Mouse (Mus musculus) limb, embryonic 10.5 days (tissue): Measurements from ENCODE around the gene Dock2. TPM values are rescaled to one million over a fixed set of nuclear protein-coding genes. Genes with fewer than 3 reads are reported as not detected.
A peak's percentile ranks its signal among the peaks of the same experiment; 100 is the strongest.

ENCODE experiments used
- DNase-seq: peaks from one replicate; pipeline ENCODE4 v3.0.0-alpha.2; 2017; ENCODE audit warnings: low spot score
- H3K27ac ChIP-seq: fragments of 300-500 bp; sonication (generic); 2 replicates; pipeline ENCODE4 v1.5.1; 2016; ENCODE audit warnings: mild to moderate bottlenecking
- H3K27me3 ChIP-seq: fragments of 300-500 bp; sonication (generic); 2 replicates; pipeline ENCODE4 v1.6.1; 2016; ENCODE audit warnings: low read depth, mild to moderate bottlenecking; ENCODE audit not compliant: poor library complexity, severe bottlenecking
- H3K36me3 ChIP-seq: fragments of 300-500 bp; sonication (generic); 2 replicates; pipeline ENCODE4 v1.6.1; 2016; ENCODE audit warnings: mild to moderate bottlenecking, moderate library complexity
- H3K4me1 ChIP-seq: fragments of 300-500 bp; sonication (generic); 2 replicates; pipeline ENCODE4 v1.6.1; 2016
- H3K4me3 ChIP-seq: fragments of 300-500 bp; sonication (generic); 2 replicates; pipeline ENCODE4 v1.5.1; 2016; ENCODE audit warnings: mild to moderate bottlenecking, moderate library complexity
- H3K9me3 ChIP-seq: fragments of 300-500 bp; sonication (generic); replicated peaks from 2 replicates; pipeline ENCODE4 v1.6.1; 2016; ENCODE audit warnings: mild to moderate bottlenecking
- WGBS: fragments of 180-500 bp; shearing (Covaris S2); methylation state at CpG from one replicate; pipeline ENCODE4 v1.1.7; 2016; 5-methylcytosine and 5-hydroxymethylcytosine counted together
- polyA plus RNA-seq: library from polyadenylated mRNA; unstranded; fragments of >200 nt; fragmentation: Nextera tagmentation; extraction: Ambion mirVana; gene quantifications from 2 replicates; pipeline ENCODE4 v1.2.1, GENCODE M21; 2016

The Dock2 gene
- polyA plus RNA-seq, 1 experiment from 2014 or later, result 0.60 TPM

DNA sequence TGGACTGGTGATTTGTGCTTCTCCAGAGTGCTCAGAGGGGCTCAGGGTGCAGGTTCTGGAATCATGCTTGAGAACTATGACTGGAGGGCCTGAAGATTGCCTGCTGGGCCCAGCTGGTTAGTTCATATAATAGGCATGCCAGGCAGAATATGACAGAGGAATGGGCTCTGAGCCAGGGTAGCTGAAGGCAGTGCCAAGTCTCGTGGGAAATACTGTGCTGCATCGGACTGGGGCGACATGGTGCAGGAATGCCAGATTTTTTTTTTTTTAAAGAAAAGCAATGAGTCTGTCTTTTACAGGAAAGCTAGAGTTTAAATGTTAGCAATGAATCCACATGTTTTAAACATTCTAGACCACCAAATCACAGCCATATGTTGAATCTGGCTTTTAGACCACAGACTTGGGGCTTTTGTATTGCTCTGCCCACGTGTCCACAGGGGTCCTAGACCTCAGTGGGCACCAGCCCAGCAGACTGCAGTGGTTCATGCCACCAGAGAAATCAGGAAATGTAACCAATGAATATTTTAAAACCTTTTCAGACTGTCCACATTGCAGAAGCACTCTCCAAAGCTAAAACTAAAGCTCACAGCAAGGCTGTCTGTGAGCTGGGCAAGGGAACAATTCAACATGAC lies 435.3 kb downstream of the Dock2 start:
- DNase-seq, result no peak
- 88% methylated on average over 4 of the region's 4 CpGs for WGBS

GRCm38 (mm10) chr11:34344310-34344709 lies 439.4 kb downstream of the Dock2 start:
- 74% methylated on average over 5 of the region's 5 CpGs for WGBS
- Histone ChIP-seq H3K36me3 (no peaks in the 10 kb centered on the region), H3K27me3 (no peaks in the 10 kb centered on the region), H3K9me3 (no peaks in the 10 kb centered on the region), H3K4me3 (no peak overlapping the region), H3K27ac (no peak overlapping the region), H3K4me1 (peaks cover 10% of the 10 kb centered on the region)
- DNase-seq, result no peak

More for the DNA sequence above, 435.3 kb downstream of the Dock2 start:
- H3K4me3 ChIP-seq, result no peak overlapping the region
- no peaks in the 10 kb centered on the region for H3K9me3 ChIP-seq
- no peak overlapping the region for H3K27ac ChIP-seq
- peaks cover 9% of the 10 kb centered on the region; the same call in 1 of the 2 replicates for H3K4me1 ChIP-seq
- H3K27me3 ChIP-seq, result no peaks in the 10 kb centered on the region
- no peaks in the 10 kb centered on the region for H3K36me3 ChIP-seq

- no peaks in the 10 kb centered on the region for H3K36me3 ChIP-seq
- WGBS, result 68% methylated on average over 4 of the region's 4 CpGs
- H3K27ac ChIP-seq, result no peak overlapping the region
- no peaks in the 10 kb centered on the region for H3K9me3 ChIP-seq
- H3K4me3 ChIP-seq, result no peak overlapping the region
- DNase-seq, result no peak
- H3K4me1 ChIP-seq, result peaks cover 10% of the 10 kb centered on the region
- no peaks in the 10 kb centered on the region for H3K27me3 ChIP-seq
Measured at GRCm38 (mm10) chr11:34343742-34344307, 439.9 kb downstream of the Dock2 start.

DNA sequence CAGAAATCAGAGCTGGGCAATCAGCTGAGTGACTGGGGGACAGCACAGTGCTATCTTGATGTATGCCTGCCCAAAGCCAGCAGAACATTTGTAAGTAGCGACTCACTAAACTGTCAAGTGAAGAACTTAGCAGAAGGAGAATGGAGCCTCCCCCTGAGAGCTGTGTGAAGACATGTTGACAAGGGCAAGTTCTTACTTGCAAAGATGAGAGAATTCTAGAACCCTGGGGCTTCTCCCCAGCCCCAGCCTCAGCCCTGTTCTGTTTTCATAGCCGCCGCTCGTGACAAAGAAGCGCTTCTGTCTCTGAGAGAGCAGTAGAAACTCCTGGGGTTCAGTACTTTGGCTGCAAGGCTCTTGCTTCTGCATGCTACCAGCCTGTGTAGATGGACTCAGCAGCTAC lies 444.0 kb downstream of the Dock2 start:
- Histone ChIP-seq H3K36me3 (no peaks in the 10 kb centered on the region), H3K9me3 (no peaks in the 10 kb centered on the region), H3K4me1 (peaks cover 10% of the 10 kb centered on the region), H3K27me3 (no peaks in the 10 kb centered on the region), H3K4me3 (no peak overlapping the region), H3K27ac (no peak overlapping the region)
- DNase-seq, result no peak
- WGBS, result 85% methylated on average over 5 of the region's 5 CpGs

GRCm38 (mm10) chr11:34337907-34338306 lies 445.8 kb downstream of the Dock2 start:
- peaks cover 6% of the 10 kb centered on the region for H3K4me1 ChIP-seq
- H3K27me3 ChIP-seq, result no peaks in the 10 kb centered on the region
- H3K9me3 ChIP-seq, result no peaks in the 10 kb centered on the region
- no peak for DNase-seq
- WGBS, result 83% methylated on average over 1 of the region's 1 CpGs
- H3K36me3 ChIP-seq, result no peaks in the 10 kb centered on the region
- no peak overlapping the region for H3K27ac ChIP-seq
- H3K4me3 ChIP-seq, result no peak overlapping the region

DNA sequence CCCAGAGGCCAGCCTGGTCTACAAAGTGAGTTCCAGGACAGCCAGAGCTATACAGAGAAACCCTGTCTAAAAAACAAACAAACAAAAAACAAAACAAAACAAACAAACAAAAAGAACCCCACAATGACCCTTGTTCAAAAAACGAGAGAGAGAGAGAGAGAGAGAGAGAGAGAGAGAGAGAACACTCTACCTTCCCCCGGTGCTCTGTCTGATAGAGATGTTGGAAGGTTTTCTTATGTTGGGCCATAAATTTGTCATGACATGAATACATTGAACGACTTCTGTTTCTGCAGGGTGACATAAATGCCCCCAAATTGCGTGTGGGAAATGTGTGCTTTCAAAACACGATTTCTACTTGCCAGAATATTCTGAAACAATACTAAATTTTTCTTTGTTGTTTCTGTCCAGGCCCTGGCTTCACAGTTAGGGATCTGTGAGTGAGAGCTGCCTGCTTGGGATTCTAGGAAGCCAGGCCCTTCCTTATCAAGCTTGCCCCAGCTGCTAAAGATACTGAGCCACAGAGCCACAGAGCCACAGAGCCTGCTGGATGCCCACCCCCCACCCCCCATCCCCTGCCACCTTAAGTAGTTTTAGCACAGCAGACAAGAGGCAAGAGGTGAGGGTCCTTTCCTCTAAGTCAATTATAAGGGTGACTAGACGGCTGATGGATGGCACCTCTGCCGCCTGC lies 451.2 kb downstream of the Dock2 start:
- Histone ChIP-seq H3K27ac (no peak overlapping the region), H3K4me3 (no peak overlapping the region), H3K27me3 (no peaks in the 10 kb centered on the region), H3K9me3 (no peaks in the 10 kb centered on the region), H3K36me3 (no peaks in the 10 kb centered on the region), H3K4me1 (no peaks in the 10 kb centered on the region)
- WGBS, result 55% methylated on average over 7 of the region's 7 CpGs
- DNase-seq, result no peak

DNA sequence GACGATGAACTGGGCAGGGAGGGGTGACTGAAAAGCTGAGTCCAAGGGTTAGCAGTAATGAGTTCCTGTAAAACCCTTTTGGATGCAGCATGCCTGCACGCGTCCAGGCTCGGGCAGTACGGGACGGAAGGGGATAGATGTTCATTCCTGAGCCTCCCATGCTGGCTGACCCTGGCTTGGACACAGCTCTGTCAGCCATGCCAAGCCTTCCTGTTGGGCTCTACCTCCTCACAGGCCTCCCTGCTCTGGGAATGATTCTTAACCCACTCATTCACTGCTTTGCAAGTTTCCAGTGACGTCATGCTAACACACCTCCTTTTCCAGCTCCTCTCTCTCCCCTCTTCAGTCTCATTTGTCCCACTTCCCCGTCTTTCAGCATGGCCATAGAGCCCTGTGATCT lies 460.0 kb downstream of the Dock2 start:
- WGBS, result 81% methylated on average over 8 of the region's 8 CpGs
- Histone ChIP-seq H3K9me3 (no peaks in the 10 kb centered on the region), H3K27ac (no peak overlapping the region)

GRCm38 (mm10) chr11:34319282-34319681 lies 464.4 kb downstream of the Dock2 start:
- 71% methylated on average over 1 of the region's 1 CpGs for WGBS
- H3K27me3 ChIP-seq, result peaks cover 3% of the 10 kb centered on the region; the same call in 1 of the 2 replicates

More for the DNA sequence above, 460.0 kb downstream of the Dock2 start:
- Histone ChIP-seq H3K4me1 (peaks cover 8% of the 10 kb centered on the region; the same call in 1 of the 2 replicates), H3K27me3 (no peaks in the 10 kb centered on the region), H3K36me3 (no peaks in the 10 kb centered on the region), H3K4me3 (no peak overlapping the region)
- DNase-seq, result no peak

GRCm38 (mm10) chr11:34317001-34317400 lies 466.7 kb downstream of the Dock2 start:
- 86% methylated on average over 8 of the region's 8 CpGs for WGBS
- peaks cover 3% of the 10 kb centered on the region; the same call in 1 of the 2 replicates for H3K27me3 ChIP-seq
- H3K27ac ChIP-seq, result no peak overlapping the region
- no peaks in the 10 kb centered on the region for H3K9me3 ChIP-seq
- peaks cover 32% of the 10 kb centered on the region for H3K4me1 ChIP-seq
- H3K4me3 ChIP-seq, result no peak overlapping the region
- H3K36me3 ChIP-seq, result no peaks in the 10 kb centered on the region
- DNase-seq, result no peak

More at GRCm38 (mm10) chr11:34319282-34319681, 464.4 kb downstream of the Dock2 start:
- H3K4me1 ChIP-seq, result peaks cover 20% of the 10 kb centered on the region
- no peaks in the 10 kb centered on the region for H3K36me3 ChIP-seq
- DNase-seq, result no peak
- no peaks in the 10 kb centered on the region for H3K9me3 ChIP-seq
- no peak overlapping the region for H3K4me3 ChIP-seq
- H3K27ac ChIP-seq, result no peak overlapping the region

- H3K4me1 ChIP-seq, result peaks cover 32% of the 10 kb centered on the region
Measured at GRCm38 (mm10) chr11:34316176-34316575, 467.5 kb downstream of the Dock2 start.

DNA sequence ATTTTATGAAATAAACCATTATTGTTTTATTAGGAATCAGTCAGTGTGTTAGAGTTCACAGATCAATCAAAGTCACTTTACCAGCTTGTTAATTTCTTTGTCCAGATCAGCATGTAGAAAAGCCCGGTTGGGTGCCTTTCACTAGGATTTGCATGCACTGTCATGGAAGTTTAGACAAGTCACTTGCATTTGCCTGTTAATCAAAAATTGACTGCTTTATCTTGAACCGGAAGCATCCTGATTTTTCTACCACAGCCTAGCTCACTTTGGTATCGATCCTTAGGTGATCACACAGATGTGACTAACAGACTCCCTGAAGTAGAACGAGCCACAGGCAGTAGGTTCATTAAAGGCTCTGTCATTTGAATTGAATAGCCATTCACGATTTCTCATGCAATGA lies 468.3 kb downstream of the Dock2 start:
- Histone ChIP-seq H3K9me3 (no peaks in the 10 kb centered on the region), H3K27me3 (peaks cover 3% of the 10 kb centered on the region; the same call in 1 of the 2 replicates), H3K4me3 (no peak overlapping the region; the same call in 1 of the 2 replicates), H3K36me3 (no peaks in the 10 kb centered on the region), H3K4me1 (peaks cover 32% of the 10 kb centered on the region), H3K27ac (no peak overlapping the region)
- WGBS, result 40% methylated on average over 5 of the region's 5 CpGs
- DNase-seq, result no peak

More at GRCm38 (mm10) chr11:34316176-34316575, 467.5 kb downstream of the Dock2 start:
- no peak overlapping the region for H3K27ac ChIP-seq
- no peaks in the 10 kb centered on the region for H3K9me3 ChIP-seq
- H3K36me3 ChIP-seq, result no peaks in the 10 kb centered on the region
- no peak overlapping the region for H3K4me3 ChIP-seq
- 83% methylated on average over 10 of the region's 10 CpGs for WGBS
- peaks cover 3% of the 10 kb centered on the region; the same call in 1 of the 2 replicates for H3K27me3 ChIP-seq
- no peak for DNase-seq

DNA sequence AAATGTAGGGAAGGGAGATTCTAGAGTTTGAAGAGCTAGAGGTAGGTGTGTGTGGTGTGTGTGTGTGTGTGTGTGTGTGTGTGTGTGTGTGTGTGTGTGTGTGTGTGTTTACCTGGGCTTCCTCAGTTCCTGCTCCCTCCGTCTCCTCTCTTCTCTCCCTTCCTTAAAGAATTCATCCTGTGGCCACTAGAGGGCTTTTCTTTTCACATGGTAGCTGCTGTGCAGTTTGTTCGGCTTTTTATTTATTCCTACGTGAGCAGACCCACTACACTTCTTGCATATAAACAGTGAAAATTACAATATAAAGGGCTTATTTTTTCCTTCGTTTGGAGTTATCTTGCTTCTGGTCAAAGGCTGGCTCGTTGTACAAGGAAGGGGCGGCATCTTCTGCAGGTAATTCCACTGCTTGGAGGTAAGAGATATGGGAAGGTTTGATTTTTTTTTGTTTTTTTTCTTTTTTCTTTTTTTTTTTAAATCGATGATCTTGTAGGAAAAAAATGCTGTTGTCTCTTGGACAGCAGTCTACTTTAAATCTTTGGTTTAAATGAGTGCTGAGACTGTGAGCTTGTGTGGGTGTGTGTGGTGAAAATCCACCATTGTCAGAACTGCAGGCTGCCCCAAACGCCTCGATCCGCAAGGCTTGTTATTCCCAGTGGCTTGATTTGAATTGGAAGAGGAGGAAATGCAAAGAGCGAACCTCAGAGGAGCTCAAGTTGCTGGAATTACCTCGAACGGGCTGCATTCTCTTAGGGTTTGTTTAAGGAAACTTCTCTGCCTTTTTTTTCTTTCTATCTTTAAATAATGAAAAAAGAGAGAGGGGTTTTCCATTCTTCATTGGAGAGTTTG lies 468.9 kb downstream of the Dock2 start, which contains the start of gene Fam196b:
Gene Fam196b (plus strand): TSS at position 289 of the 846 bp plus-strand sequence.
- H3K27ac ChIP-seq, result no peak within 1 kb of the TSS
- H3K4me3 ChIP-seq, result peak within 1 kb of the TSS; percentile 39
- peaks cover 27% of the 10 kb centered on the region for H3K4me1 ChIP-seq
- WGBS, result 7% methylated on average over 13 of the region's 13 CpGs
- peak; percentile 44 for DNase-seq
- no peaks in the 10 kb centered on the region for H3K36me3 ChIP-seq
- H3K9me3 ChIP-seq, result no peaks in the 10 kb centered on the region
- H3K27me3 ChIP-seq, result peaks cover 3% of the 10 kb centered on the region; the same call in 1 of the 2 replicates
